Mouse (Mus musculus): ENCODE measurements around the gene Tagln.

DNA sequence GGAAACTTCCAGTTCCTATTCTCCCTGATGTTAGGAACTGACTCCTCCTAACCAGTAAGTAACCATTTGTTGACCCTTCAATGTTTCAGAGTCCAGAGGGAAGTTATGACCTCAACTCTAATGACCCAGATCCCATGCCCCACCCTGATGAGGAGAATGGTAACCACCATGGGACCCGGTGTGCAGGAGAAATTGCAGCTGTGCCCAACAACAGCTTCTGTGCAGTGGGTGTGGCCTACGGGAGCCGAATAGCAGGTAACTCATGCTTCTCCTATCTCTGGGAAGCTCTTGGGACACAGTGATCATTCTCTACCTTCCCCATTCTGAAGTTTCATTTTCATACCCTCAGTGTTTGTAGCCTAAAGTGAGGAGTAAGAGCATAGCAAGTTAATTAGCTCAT, 24.9 kb downstream of the Tagln start:
- TF ChIP-seq POLR2A (IDR thresholded peaks at IDR 0.05; ENCODE audit: borderline replicate concordance, extremely low read depth, insufficient read depth, insufficient read length, poor library complexity, severe bottlenecking) (no peak), CTCF (IDR thresholded peaks at IDR 0.05; ENCODE audit: borderline replicate concordance, extremely low read depth, insufficient read depth, insufficient read length) (no peak)

All from brain, embryonic 14.5 days (tissue).